Mouse (Mus musculus): ENCODE measurements around the gene Vmn2r115. TPM values are rescaled to one million over a fixed set of nuclear protein-coding genes. Genes with fewer than 3 reads are reported as not detected.
"Not testable (repeated sequence)": the region's sequence is repeated elsewhere in the genome, so short reads cannot be mapped to it uniquely, and the experiment has no call there.

The Vmn2r115 gene
- not detected in 2 replicates for polyA plus RNA-seq (2012; rRNA removed)

GRCm38 (mm10) chr17:23343441-23343840 lies at the start of gene Vmn2r115:
TSS of gene Vmn2r115 (plus strand) at chr17:23343741.
- not testable (repeated sequence) for H3K4me1 ChIP-seq (ENCODE audit: control insufficient read depth, insufficient read depth, low read length); H3K36me3 ChIP-seq (ENCODE audit: control insufficient read depth, insufficient read depth, low read length); H3K27ac ChIP-seq (ENCODE audit: control insufficient read depth, insufficient read depth, low read depth, low read length); H3K4me3 ChIP-seq (ENCODE audit: control insufficient read depth, low read depth, low read length); H3K27me3 ChIP-seq (ENCODE audit: control insufficient read depth, insufficient read depth, low read length)

DNA sequence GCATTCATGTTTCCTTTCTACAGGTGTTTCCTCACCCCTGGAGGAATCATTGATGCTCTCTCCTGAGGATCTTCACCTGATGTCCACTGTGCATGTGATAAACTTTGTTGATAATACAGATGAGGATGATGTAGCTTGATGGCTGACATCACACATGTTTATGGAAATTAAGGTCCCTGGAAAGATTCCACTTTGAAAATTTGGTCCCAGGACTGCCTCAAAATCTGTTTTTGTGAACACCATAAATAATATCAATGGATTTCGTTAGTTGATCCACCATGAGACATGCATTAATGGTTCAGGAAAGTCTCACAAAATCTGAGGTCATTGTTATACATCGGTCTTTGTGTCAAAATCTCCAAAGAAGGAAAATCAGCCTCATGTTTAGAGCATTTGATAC lies 31.1 kb upstream of the Vmn2r115 start, which contains the start of gene Vmn2r114:
Vmn2r114 (minus strand) TSS at position 101 of the 400 bp plus-strand sequence.
- H3K4me3 ChIP-seq (ENCODE audit: control insufficient read depth, low read depth, low read length): not testable (repeated sequence)

GRCm38 (mm10) chr17:23330657-23331056 lies 12.9 kb upstream of the Vmn2r115 start:
- H3K27me3 ChIP-seq (ENCODE audit: control insufficient read depth, insufficient read depth, low read length): no peaks in the 10 kb centered on the region
- no peaks in the 10 kb centered on the region for H3K4me1 ChIP-seq (ENCODE audit: control insufficient read depth, insufficient read depth, low read length)
- TF ChIP-seq CTCF (IDR thresholded peaks at IDR 0.05; ENCODE audit: control insufficient read depth, insufficient read depth, insufficient replicate concordance, low read depth, low read length): no peak
- TF ChIP-seq POLR2A (IDR thresholded peaks at IDR 0.05; ENCODE audit: control insufficient read depth, low read depth, low read length): no peak
- H3K27ac ChIP-seq (ENCODE audit: control insufficient read depth, insufficient read depth, low read depth, low read length): no peak overlapping the region
- no peaks in the 10 kb centered on the region for H3K36me3 ChIP-seq (ENCODE audit: control insufficient read depth, insufficient read depth, low read length)
- no peak overlapping the region for H3K4me3 ChIP-seq (ENCODE audit: control insufficient read depth, low read depth, low read length)

More for the DNA sequence above, 31.1 kb upstream of the Vmn2r115 start, which contains the start of gene Vmn2r114:
- H3K27ac ChIP-seq (ENCODE audit: control insufficient read depth, insufficient read depth, low read depth, low read length); H3K4me1 ChIP-seq (ENCODE audit: control insufficient read depth, insufficient read depth, low read length); H3K36me3 ChIP-seq (ENCODE audit: control insufficient read depth, insufficient read depth, low read length); H3K27me3 ChIP-seq (ENCODE audit: control insufficient read depth, insufficient read depth, low read length): not testable (repeated sequence)

DNA sequence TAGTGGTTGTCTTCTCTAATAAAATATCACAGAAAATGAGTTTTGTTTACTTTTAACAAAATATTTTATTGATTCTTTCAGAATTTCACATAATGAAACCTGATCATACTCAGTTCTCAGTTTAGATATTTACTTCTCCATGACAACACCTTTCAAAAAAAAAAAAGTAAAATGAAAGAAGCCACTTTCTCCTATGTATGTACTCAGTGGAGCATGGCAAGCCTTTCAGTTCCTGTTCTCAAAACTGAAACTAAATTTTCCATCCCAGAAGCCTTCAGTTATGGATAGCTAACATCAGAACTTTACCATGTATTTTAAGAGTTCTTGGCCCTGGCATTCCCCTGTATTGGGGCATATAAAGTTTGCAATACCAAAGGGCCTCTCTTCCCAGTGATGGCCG lies 8.1 kb downstream of the Vmn2r115 start:
- no peaks in the 10 kb centered on the region for H3K27me3 ChIP-seq (ENCODE audit: control insufficient read depth, insufficient read depth, low read length)
- TF ChIP-seq POLR2A (IDR thresholded peaks at IDR 0.05; ENCODE audit: control insufficient read depth, low read depth, low read length) (no peak), CTCF (IDR thresholded peaks at IDR 0.05; ENCODE audit: control insufficient read depth, insufficient read depth, insufficient replicate concordance, low read depth, low read length) (no peak)
- no peak overlapping the region for H3K27ac ChIP-seq (ENCODE audit: control insufficient read depth, insufficient read depth, low read depth, low read length)
- H3K4me1 ChIP-seq (ENCODE audit: control insufficient read depth, insufficient read depth, low read length): no peaks in the 10 kb centered on the region
- H3K36me3 ChIP-seq (ENCODE audit: control insufficient read depth, insufficient read depth, low read length): no peaks in the 10 kb centered on the region
- H3K4me3 ChIP-seq (ENCODE audit: control insufficient read depth, low read depth, low read length): no peak overlapping the region

DNA sequence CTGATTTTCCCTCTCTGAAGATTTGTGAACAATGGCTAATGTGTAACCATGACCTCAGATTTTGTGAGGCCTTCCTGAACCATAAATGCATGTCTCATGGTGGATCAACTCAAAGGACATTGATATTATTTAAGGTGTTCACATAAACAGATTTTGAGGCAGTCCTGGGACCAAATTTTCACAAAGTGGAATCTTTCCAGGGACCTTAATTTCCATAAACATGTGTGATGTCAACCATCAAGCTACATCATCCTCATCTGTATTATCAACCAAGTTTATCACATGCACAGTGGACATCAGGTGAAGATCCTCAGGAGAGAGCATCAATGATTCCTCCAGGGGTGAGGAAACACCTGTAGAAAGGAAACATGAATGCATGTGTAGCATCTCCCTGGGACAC lies 40.8 kb downstream of the Vmn2r115 start, which contains the start of gene Vmn2r116:
Vmn2r116 (plus strand) TSS at position 301 of the 400 bp plus-strand sequence.
- not testable (repeated sequence) for H3K27me3 ChIP-seq (ENCODE audit: control insufficient read depth, insufficient read depth, low read length); H3K27ac ChIP-seq (ENCODE audit: control insufficient read depth, insufficient read depth, low read depth, low read length); H3K4me1 ChIP-seq (ENCODE audit: control insufficient read depth, insufficient read depth, low read length); H3K36me3 ChIP-seq (ENCODE audit: control insufficient read depth, insufficient read depth, low read length); H3K4me3 ChIP-seq (ENCODE audit: control insufficient read depth, low read depth, low read length)

Other genes with a start within 250 kb of the Vmn2r115 start
- gene Zfp40, start 150.5 kb upstream of the Vmn2r115 start, polyA plus RNA-seq (2012; rRNA removed): 0.31 and 0.49 TPM in 2 replicates
- gene Vmn2r114, start 31.2 kb upstream of the Vmn2r115 start, polyA plus RNA-seq (2012; rRNA removed): not detected in 2 replicates
- not detected in 2 replicates for gene Vmn2r116, start 40.9 kb downstream of the Vmn2r115 start, polyA plus RNA-seq (2012; rRNA removed)
- gene Vmn2r117, start 136.0 kb downstream of the Vmn2r115 start, polyA plus RNA-seq (2012; rRNA removed): not detected in 2 replicates
- 3.5 and 3.7 TPM in 2 replicates for gene Zfp213, start 220.5 kb downstream of the Vmn2r115 start, polyA plus RNA-seq (2012; rRNA removed)